Comparison of ENCODE assay signal across 20 mouse cellular contexts in genomic region chr19:24212552-24213249, GRCm38 (mm10). TPM values are rescaled to one million over a fixed set of nuclear protein-coding genes. Genes with fewer than 3 reads are reported as not detected.
DNase-seq lines count a peak whose midpoint lies in the region; ATAC-seq lines count a peak whose summit lies in the region.
"Had no signal": no experiment of that assay in that cellular context is flagged by ENCODE, and none has a peak within 500 bp of the region (broad histone marks: within the 10 kb centered on the region; RNA-seq: fewer than 3 reads in every experiment).

No protein-coding gene starts in this region.

- H3K4me1 ChIP-seq in hindbrain, embryonic 10.5 days (replicated peaks): peaks cover 22% of the 10 kb centered on the region
- no peaks in the 10 kb centered on the region for H3K4me1 ChIP-seq in hindbrain, embryonic 14.5 days (replicated peaks; ENCODE audit: control insufficient read depth, insufficient read depth, low read length)
- peaks cover 16% of the 10 kb centered on the region for H3K4me1 ChIP-seq in heart, embryonic 16.5 days (ENCODE audit: control insufficient read depth, insufficient read depth, low read length)
- H3K4me1 ChIP-seq: megakaryocyte, embryonic 14.5 days had no signal

- H3K36me3 ChIP-seq in hindbrain, embryonic 10.5 days: no peaks in the 10 kb centered on the region
- no peaks in the 10 kb centered on the region for H3K36me3 ChIP-seq in hindbrain, embryonic 14.5 days (replicated peaks; ENCODE audit: control insufficient read depth, insufficient read depth)
- H3K36me3 ChIP-seq in heart, embryonic 16.5 days (ENCODE audit: control insufficient read depth, insufficient read depth): no peaks in the 10 kb centered on the region
- H3K36me3 ChIP-seq: liver, embryonic 15.5 days; neural tube, embryonic 12.5 days had no signal

- H3K4me3 ChIP-seq in hindbrain, embryonic 10.5 days: no peak overlapping the region
- no peak overlapping the region for H3K4me3 ChIP-seq in hindbrain, embryonic 14.5 days (replicated peaks; ENCODE audit: low read length)
- H3K4me3 ChIP-seq in heart, embryonic 16.5 days (ENCODE audit: low read length): no peak overlapping the region
- H3K4me3 ChIP-seq: erythroblast, embryonic 14.5 days; liver, embryonic 15.5 days; megakaryocyte, embryonic 14.5 days; neural tube, embryonic 12.5 days had no signal

- ATAC-seq in hindbrain, embryonic 14.5 days (ENCODE audit: low FRiP score): no peak
- ATAC-seq in heart, embryonic 16.5 days (replicated peaks; ENCODE audit: extremely low read depth, insufficient read depth, low FRiP score): peak; percentile 85
- ATAC-seq: forebrain, postnatal 0 days; Patski had no signal

- no peak for DNase-seq in hindbrain, embryonic 10.5 days (ENCODE audit: low spot score)
- no peak for DNase-seq in hindbrain, embryonic 14.5 days (ENCODE audit: low spot score)
- DNase-seq in retina, adult 2 months (ENCODE audit: low read depth, low spot score): peak; percentile 84
- no peak for DNase-seq in retina, embryonic 14.5 days (ENCODE audit: low spot score)
- DNase-seq in retina, postnatal 7 days (ENCODE audit: low read depth, low spot score): peak; percentile 59
- no peak for DNase-seq in T-cell, adult 2 months (ENCODE audit: low spot score)
- DNase-seq in cerebellum, adult 11 months: no peak
- DNase-seq: cerebellum, postnatal 25 days; forebrain, postnatal 0 days; kidney, adult 18-20 months; kidney, postnatal 25 days; layer of hippocampus, adult 9-11 months; lung, postnatal 14 days; thymus, postnatal 25 days had no signal

- H3K27ac ChIP-seq in hindbrain, embryonic 10.5 days: peak overlapping the region; percentile 67
- no peak overlapping the region for H3K27ac ChIP-seq in hindbrain, embryonic 14.5 days
- H3K27ac ChIP-seq in heart, embryonic 16.5 days (ENCODE audit: low read length): peak overlapping the region; percentile 76
- H3K27ac ChIP-seq: liver, embryonic 15.5 days; neural tube, embryonic 12.5 days had no signal

- no peak overlapping the region for H3K4me2 ChIP-seq in hindbrain, embryonic 14.5 days (replicated peaks)
- peak overlapping the region; percentile 35 for H3K4me2 ChIP-seq in heart, embryonic 16.5 days (ENCODE audit: low read depth, low read length)
- H3K4me2 ChIP-seq: liver, embryonic 15.5 days; neural tube, embryonic 12.5 days had no signal

- H3K9ac ChIP-seq in hindbrain, embryonic 14.5 days: no peak overlapping the region
- peak overlapping the region; percentile 47; the same call in 1 of the 2 replicates for H3K9ac ChIP-seq in heart, embryonic 16.5 days (ENCODE audit: low read length)
- H3K9ac ChIP-seq: forebrain, postnatal 0 days; liver, embryonic 15.5 days; neural tube, embryonic 12.5 days had no signal

- 0 out of 2 replicates have a peak, but pooled peaks cover 2% of the 10 kb centered on the region for H3K9me3 ChIP-seq in hindbrain, embryonic 10.5 days
- no peaks in the 10 kb centered on the region for H3K9me3 ChIP-seq in hindbrain, embryonic 14.5 days (ENCODE audit: control insufficient read depth, low read length)
- H3K9me3 ChIP-seq in heart, embryonic 16.5 days (replicated peaks; ENCODE audit: control insufficient read depth, low read length): no peaks in the 10 kb centered on the region
- H3K9me3 ChIP-seq: liver, embryonic 15.5 days; neural tube, embryonic 12.5 days had no signal

- H3K27me3 ChIP-seq in hindbrain, embryonic 10.5 days (ENCODE audit: insufficient read depth, poor library complexity, severe bottlenecking): peaks cover 14% of the 10 kb centered on the region
- no peaks in the 10 kb centered on the region for H3K27me3 ChIP-seq in hindbrain, embryonic 14.5 days (ENCODE audit: control insufficient read depth, insufficient read depth, low read length)
- no peaks in the 10 kb centered on the region for H3K27me3 ChIP-seq in heart, embryonic 16.5 days (ENCODE audit: control insufficient read depth, insufficient read depth, low read length)
- H3K27me3 ChIP-seq: liver, embryonic 15.5 days; neural tube, embryonic 12.5 days; Patski had no signal

- 79% methylated on average over 12 of the region's 12 CpGs for WGBS in hindbrain, embryonic 10.5 days
- 80% methylated on average over 12 of the region's 12 CpGs for WGBS in hindbrain, embryonic 14.5 days
- 45% methylated on average over 12 of the region's 12 CpGs for WGBS in heart, embryonic 16.5 days

RNA-seq across cellular contexts. Expression of gene Tjp2, which starts 12.1 kb away (rescaled TPM):
- polyA plus RNA-seq in hindbrain, embryonic 10.5 days (2016; fragmentation: Nextera tagmentation; extraction: Ambion mirVana): 26.7 and 30.0 TPM in 2 replicates
- polyA plus RNA-seq in hindbrain, embryonic 14.5 days (2014; fragmentation: Nextera tagmentation; extraction: Ambion mirVana): 12.6 and 13.5 TPM in 2 replicates
- polyA plus RNA-seq in heart, embryonic 16.5 days (2015; fragmentation: Nextera tagmentation; extraction: Ambion mirVana): 22.3 and 24.9 TPM in 2 replicates

Comparison
In these comparisons a context has a peak if more than half of its experiments do, and no peak if none do; other contexts are left out.
1. DNase-seq: peak in retina, adult 2 months (single experiment) and retina, postnatal 7 days (single experiment); none in hindbrain, embryonic 10.5 days (single experiment), hindbrain, embryonic 14.5 days (single experiment), retina, embryonic 14.5 days (single experiment), T-cell, adult 2 months (single experiment) and cerebellum, adult 11 months (single experiment).